Mouse (Mus musculus): ENCODE measurements around the gene Abca17. TPM values are rescaled to one million over a fixed set of nuclear protein-coding genes. Genes with fewer than 3 reads are reported as not detected.

Gene Abca17
- polyA plus RNA-seq, 1 experiment from 2014 or later: not detected

GRCm38 (mm10) chr17:24258981-24259380 is 91.9 kb downstream of the Abca17 start:
- no peak for DNase-seq (ENCODE audit: low spot score)
- WGBS: 73% methylated on average over 4 of the region's 4 CpGs
- no peaks in the 10 kb centered on the region for H3K27me3 ChIP-seq (replicated peaks; ENCODE audit: low read depth, poor library complexity, severe bottlenecking)
- H3K4me3 ChIP-seq: no peak overlapping the region
- no peaks in the 10 kb centered on the region for H3K4me1 ChIP-seq
- no peaks in the 10 kb centered on the region for H3K36me3 ChIP-seq (replicated peaks)
- no peak overlapping the region for H3K27ac ChIP-seq (replicated peaks)
- 0 out of 2 replicates have a peak, but pooled peaks cover under 1% of the 10 kb centered on the region for H3K9me3 ChIP-seq

- 98% methylated on average over 2 of the region's 2 CpGs for WGBS
- Histone ChIP-seq H3K36me3 (replicated peaks) (peaks cover 24% of the 10 kb centered on the region), H3K4me3 (peak overlapping the region; percentile 80), H3K9me3 (no peaks in the 10 kb centered on the region), H3K27me3 (replicated peaks; ENCODE audit: low read depth, poor library complexity, severe bottlenecking) (no peaks in the 10 kb centered on the region), H3K4me1 (peaks cover 17% of the 10 kb centered on the region), H3K27ac (replicated peaks) (peak overlapping the region; percentile 97)
- DNase-seq (ENCODE audit: low spot score): no peak
Observed at GRCm38 (mm10) chr17:24252329-24252728, 98.5 kb downstream of the Abca17 start.

GRCm38 (mm10) chr17:24251320-24252069 is 99.4 kb downstream of the Abca17 start, which contains the start of gene Ccnf:
TSS of gene Ccnf (minus strand) at chr17:24251484.
- peak; percentile 98 for DNase-seq (ENCODE audit: low spot score)
- Histone ChIP-seq H3K36me3 (replicated peaks) (peaks cover 32% of the 10 kb centered on the region), H3K9me3 (no peaks in the 10 kb centered on the region), H3K4me1 (peaks cover 17% of the 10 kb centered on the region), H3K4me3 (peak within 1 kb of the TSS; percentile 80), H3K27ac (replicated peaks) (peak within 1 kb of the TSS; percentile 97), H3K27me3 (replicated peaks; ENCODE audit: low read depth, poor library complexity, severe bottlenecking) (no peaks in the 10 kb centered on the region)
- WGBS: 1% methylated on average over 48 of the region's 48 CpGs

- Histone ChIP-seq H3K9me3 (no peaks in the 10 kb centered on the region), H3K27me3 (replicated peaks; ENCODE audit: low read depth, poor library complexity, severe bottlenecking) (no peaks in the 10 kb centered on the region), H3K36me3 (replicated peaks) (peaks cover 37% of the 10 kb centered on the region), H3K4me1 (peaks cover 17% of the 10 kb centered on the region), H3K27ac (replicated peaks) (peak overlapping the region; percentile 97), H3K4me3 (peak overlapping the region; percentile 80)
- under 1% methylated on average over 32 of the region's 32 CpGs for WGBS
- DNase-seq (ENCODE audit: low spot score): no peak
Observed at GRCm38 (mm10) chr17:24250988-24251319, 99.9 kb downstream of the Abca17 start.

GRCm38 (mm10) chr17:24248641-24249040 is 102.2 kb downstream of the Abca17 start:
- H3K4me1 ChIP-seq: peaks cover 17% of the 10 kb centered on the region
- 92% methylated on average over 2 of the region's 2 CpGs for WGBS
- peaks cover 56% of the 10 kb centered on the region for H3K36me3 ChIP-seq (replicated peaks)
- no peaks in the 10 kb centered on the region for H3K27me3 ChIP-seq (replicated peaks; ENCODE audit: low read depth, poor library complexity, severe bottlenecking)
- no peak overlapping the region for H3K27ac ChIP-seq (replicated peaks)
- no peak for DNase-seq (ENCODE audit: low spot score)
- H3K4me3 ChIP-seq: no peak overlapping the region
- peaks cover 11% of the 10 kb centered on the region for H3K9me3 ChIP-seq

GRCm38 (mm10) chr17:24244061-24244460 is 106.8 kb downstream of the Abca17 start:
- H3K4me1 ChIP-seq: no peaks in the 10 kb centered on the region
- WGBS: 98% methylated on average over 8 of the region's 8 CpGs
- no peaks in the 10 kb centered on the region for H3K27me3 ChIP-seq (replicated peaks; ENCODE audit: low read depth, poor library complexity, severe bottlenecking)
- peaks cover 95% of the 10 kb centered on the region for H3K36me3 ChIP-seq (replicated peaks)
- no peak overlapping the region for H3K27ac ChIP-seq (replicated peaks)
- no peak for DNase-seq (ENCODE audit: low spot score)
- peaks cover 14% of the 10 kb centered on the region for H3K9me3 ChIP-seq
- H3K4me3 ChIP-seq: no peak overlapping the region

- 88% methylated on average over 4 of the region's 4 CpGs for WGBS
- peak; percentile 53 for DNase-seq (ENCODE audit: low spot score)
- peaks cover 95% of the 10 kb centered on the region for H3K36me3 ChIP-seq (replicated peaks)
- no peaks in the 10 kb centered on the region for H3K27me3 ChIP-seq (replicated peaks; ENCODE audit: low read depth, poor library complexity, severe bottlenecking)
- no peak overlapping the region for H3K27ac ChIP-seq (replicated peaks)
- H3K4me3 ChIP-seq: no peak overlapping the region
- H3K4me1 ChIP-seq: no peaks in the 10 kb centered on the region
- peaks cover 14% of the 10 kb centered on the region for H3K9me3 ChIP-seq
Observed at GRCm38 (mm10) chr17:24243311-24243969, 107.4 kb downstream of the Abca17 start.

GRCm38 (mm10) chr17:24236921-24237320 is 113.9 kb downstream of the Abca17 start:
- Histone ChIP-seq H3K4me1 (no peaks in the 10 kb centered on the region), H3K9me3 (no peaks in the 10 kb centered on the region), H3K36me3 (replicated peaks) (peaks cover 100% of the 10 kb centered on the region), H3K27ac (replicated peaks) (no peak overlapping the region), H3K4me3 (no peak overlapping the region), H3K27me3 (replicated peaks; ENCODE audit: low read depth, poor library complexity, severe bottlenecking) (no peaks in the 10 kb centered on the region)
- no peak for DNase-seq (ENCODE audit: low spot score)
- WGBS: 94% methylated on average over 7 of the region's 7 CpGs

GRCm38 (mm10) chr17:24236479-24236878 is 114.4 kb downstream of the Abca17 start:
- H3K4me1 ChIP-seq: no peaks in the 10 kb centered on the region
- no peak overlapping the region for H3K27ac ChIP-seq (replicated peaks)
- H3K36me3 ChIP-seq (replicated peaks): peaks cover 100% of the 10 kb centered on the region
- WGBS: 95% methylated on average over 1 of the region's 1 CpGs
- H3K27me3 ChIP-seq (replicated peaks; ENCODE audit: low read depth, poor library complexity, severe bottlenecking): no peaks in the 10 kb centered on the region
- no peaks in the 10 kb centered on the region for H3K9me3 ChIP-seq
- H3K4me3 ChIP-seq: no peak overlapping the region
- no peak for DNase-seq (ENCODE audit: low spot score)

GRCm38 (mm10) chr17:24227941-24228340 is 122.9 kb downstream of the Abca17 start:
- Histone ChIP-seq H3K4me3 (no peak overlapping the region), H3K27me3 (replicated peaks; ENCODE audit: low read depth, poor library complexity, severe bottlenecking) (no peaks in the 10 kb centered on the region), H3K4me1 (no peaks in the 10 kb centered on the region), H3K9me3 (no peaks in the 10 kb centered on the region), H3K36me3 (replicated peaks) (peaks cover 99% of the 10 kb centered on the region), H3K27ac (replicated peaks) (no peak overlapping the region)
- no peak for DNase-seq (ENCODE audit: low spot score)
- 88% methylated on average over 7 of the region's 7 CpGs for WGBS

- Histone ChIP-seq H3K4me3 (no peak overlapping the region), H3K9me3 (no peaks in the 10 kb centered on the region), H3K4me1 (no peaks in the 10 kb centered on the region), H3K27me3 (replicated peaks; ENCODE audit: low read depth, poor library complexity, severe bottlenecking) (no peaks in the 10 kb centered on the region), H3K36me3 (replicated peaks) (peaks cover 98% of the 10 kb centered on the region), H3K27ac (replicated peaks) (no peak overlapping the region)
- WGBS: 93% methylated on average over 8 of the region's 8 CpGs
- DNase-seq (ENCODE audit: low spot score): no peak
Observed at GRCm38 (mm10) chr17:24226721-24227120, 124.1 kb downstream of the Abca17 start.

GRCm38 (mm10) chr17:24225851-24226250 is 125.0 kb downstream of the Abca17 start:
- H3K27ac ChIP-seq (replicated peaks): no peak overlapping the region
- 93% methylated on average over 5 of the region's 5 CpGs for WGBS
- H3K4me1 ChIP-seq: peaks cover 4% of the 10 kb centered on the region
- H3K36me3 ChIP-seq (replicated peaks): peaks cover 89% of the 10 kb centered on the region
- no peak overlapping the region for H3K4me3 ChIP-seq
- H3K27me3 ChIP-seq (replicated peaks; ENCODE audit: low read depth, poor library complexity, severe bottlenecking): no peaks in the 10 kb centered on the region
- no peak for DNase-seq (ENCODE audit: low spot score)
- H3K9me3 ChIP-seq: no peaks in the 10 kb centered on the region

- no peaks in the 10 kb centered on the region for H3K9me3 ChIP-seq
- no peaks in the 10 kb centered on the region for H3K27me3 ChIP-seq (replicated peaks; ENCODE audit: low read depth, poor library complexity, severe bottlenecking)
- H3K27ac ChIP-seq (replicated peaks): no peak overlapping the region
- peaks cover 78% of the 10 kb centered on the region for H3K36me3 ChIP-seq (replicated peaks)
- WGBS: 88% methylated on average over 10 of the region's 10 CpGs
- peaks cover 10% of the 10 kb centered on the region for H3K4me1 ChIP-seq
- DNase-seq (ENCODE audit: low spot score): no peak
- H3K4me3 ChIP-seq: no peak overlapping the region
Observed at GRCm38 (mm10) chr17:24224741-24225140, 126.1 kb downstream of the Abca17 start.

All from embryonic facial prominence, embryonic 10.5 days (tissue).